Mouse (Mus musculus): Measurements from ENCODE around the gene Smarca2. TPM values are rescaled to one million over a fixed set of nuclear protein-coding genes. Genes with fewer than 3 reads are reported as not detected.

Gene Smarca2
- polyA plus RNA-seq, 1 experiment from 2014 or later: 7.5 TPM

- Histone ChIP-seq H3K27ac (no peak overlapping the region), H3K9me3 (replicated peaks) (no peaks in the 10 kb centered on the region), H3K4me3 (no peak overlapping the region), H3K4me1 (no peaks in the 10 kb centered on the region), H3K36me3 (no peaks in the 10 kb centered on the region; the same call in 1 of the 2 replicates), H3K9ac (no peak overlapping the region), H3K4me2 (no peak overlapping the region), H3K27me3 (replicated peaks) (no peaks in the 10 kb centered on the region)
- ATAC-seq: no peak
- 70% methylated on average over 6 of the region's 6 CpGs for WGBS (ENCODE audit: insufficient replicate concordance)
Measured at GRCm38 (mm10) chr19:26770592-26770991, 165.7 kb downstream of the Smarca2 start.

GRCm38 (mm10) chr19:26772051-26772583 is 167.3 kb downstream of the Smarca2 start:
- Histone ChIP-seq H3K4me2 (no peak overlapping the region), H3K27ac (no peak overlapping the region), H3K4me1 (no peaks in the 10 kb centered on the region), H3K9ac (no peak overlapping the region), H3K9me3 (replicated peaks) (no peaks in the 10 kb centered on the region), H3K4me3 (no peak overlapping the region), H3K36me3 (peaks cover 2% of the 10 kb centered on the region; the same call in 1 of the 2 replicates), H3K27me3 (replicated peaks) (no peaks in the 10 kb centered on the region)
- ATAC-seq: no peak
- 72% methylated on average over 11 of the region's 11 CpGs for WGBS (ENCODE audit: insufficient replicate concordance)

- WGBS (ENCODE audit: insufficient replicate concordance): 58% methylated on average over 27 of the region's 27 CpGs
- no peak overlapping the region for H3K27ac ChIP-seq
- ATAC-seq: no peak
Measured at GRCm38 (mm10) chr19:26776066-26777025, 171.5 kb downstream of the Smarca2 start.

GRCm38 (mm10) chr19:26778199-26778598 is 173.3 kb downstream of the Smarca2 start:
- no peak for ATAC-seq
- H3K9ac ChIP-seq: no peak overlapping the region
- no peaks in the 10 kb centered on the region for H3K27me3 ChIP-seq (replicated peaks)
- WGBS (ENCODE audit: insufficient replicate concordance): 75% methylated on average over 5 of the region's 5 CpGs
- no peaks in the 10 kb centered on the region for H3K9me3 ChIP-seq (replicated peaks)
- no peaks in the 10 kb centered on the region for H3K4me1 ChIP-seq
- H3K4me3 ChIP-seq: no peak overlapping the region
- H3K36me3 ChIP-seq: peaks cover 5% of the 10 kb centered on the region; the same call in 1 of the 2 replicates
- H3K4me2 ChIP-seq: no peak overlapping the region
- H3K27ac ChIP-seq: no peak overlapping the region

More at GRCm38 (mm10) chr19:26776066-26777025, 171.5 kb downstream of the Smarca2 start:
- Histone ChIP-seq H3K36me3 (peaks cover 5% of the 10 kb centered on the region; the same call in 1 of the 2 replicates), H3K27me3 (replicated peaks) (no peaks in the 10 kb centered on the region), H3K4me1 (no peaks in the 10 kb centered on the region), H3K4me3 (no peak overlapping the region), H3K4me2 (no peak overlapping the region), H3K9ac (no peak overlapping the region), H3K9me3 (replicated peaks) (no peaks in the 10 kb centered on the region)

GRCm38 (mm10) chr19:26781209-26781608 is 176.4 kb downstream of the Smarca2 start:
- H3K36me3 ChIP-seq: peaks cover 5% of the 10 kb centered on the region; the same call in 1 of the 2 replicates
- WGBS (ENCODE audit: insufficient replicate concordance): 77% methylated on average over 2 of the region's 2 CpGs
- no peak overlapping the region for H3K9ac ChIP-seq
- no peak overlapping the region for H3K27ac ChIP-seq
- no peak overlapping the region for H3K4me2 ChIP-seq
- no peaks in the 10 kb centered on the region for H3K27me3 ChIP-seq (replicated peaks)
- no peak for ATAC-seq
- no peaks in the 10 kb centered on the region for H3K4me1 ChIP-seq
- H3K9me3 ChIP-seq (replicated peaks): no peaks in the 10 kb centered on the region
- no peak overlapping the region for H3K4me3 ChIP-seq

- H3K9me3 ChIP-seq (replicated peaks): no peaks in the 10 kb centered on the region
- no peak for ATAC-seq
- H3K4me1 ChIP-seq: no peaks in the 10 kb centered on the region
- H3K4me2 ChIP-seq: no peak overlapping the region
- 66% methylated on average over 5 of the region's 5 CpGs for WGBS (ENCODE audit: insufficient replicate concordance)
- no peaks in the 10 kb centered on the region for H3K36me3 ChIP-seq
- no peak overlapping the region for H3K9ac ChIP-seq
- H3K27ac ChIP-seq: no peak overlapping the region
- H3K4me3 ChIP-seq: no peak overlapping the region
- H3K27me3 ChIP-seq (replicated peaks): no peaks in the 10 kb centered on the region
Measured at GRCm38 (mm10) chr19:26788446-26788845, 183.6 kb downstream of the Smarca2 start.

GRCm38 (mm10) chr19:26790386-26791346 is 185.8 kb downstream of the Smarca2 start:
- Histone ChIP-seq H3K4me1 (no peaks in the 10 kb centered on the region), H3K36me3 (no peaks in the 10 kb centered on the region), H3K4me3 (no peak overlapping the region), H3K9ac (no peak overlapping the region), H3K27ac (no peak overlapping the region), H3K27me3 (replicated peaks) (no peaks in the 10 kb centered on the region), H3K9me3 (replicated peaks) (no peaks in the 10 kb centered on the region), H3K4me2 (no peak overlapping the region)
- ATAC-seq: no peak
- WGBS (ENCODE audit: insufficient replicate concordance): 68% methylated on average over 5 of the region's 5 CpGs

GRCm38 (mm10) chr19:26794315-26794714 is 189.5 kb downstream of the Smarca2 start:
- Histone ChIP-seq H3K4me2 (no peak overlapping the region), H3K4me3 (no peak overlapping the region), H3K9me3 (replicated peaks) (no peaks in the 10 kb centered on the region), H3K36me3 (no peaks in the 10 kb centered on the region), H3K9ac (no peak overlapping the region), H3K4me1 (no peaks in the 10 kb centered on the region), H3K27ac (no peak overlapping the region), H3K27me3 (replicated peaks) (no peaks in the 10 kb centered on the region)
- ATAC-seq: no peak
- WGBS (ENCODE audit: insufficient replicate concordance): 65% methylated on average over 1 of the region's 3 CpGs

- H3K9me3 ChIP-seq (replicated peaks): no peaks in the 10 kb centered on the region
- H3K4me2 ChIP-seq: no peak overlapping the region
- no peak for ATAC-seq
- WGBS (ENCODE audit: insufficient replicate concordance): 64% methylated on average over 4 of the region's 4 CpGs
- no peak overlapping the region for H3K9ac ChIP-seq
- H3K4me3 ChIP-seq: no peak overlapping the region
- H3K36me3 ChIP-seq: no peaks in the 10 kb centered on the region
- H3K4me1 ChIP-seq: no peaks in the 10 kb centered on the region
- H3K27ac ChIP-seq: no peak overlapping the region
- no peaks in the 10 kb centered on the region for H3K27me3 ChIP-seq (replicated peaks)
Measured at GRCm38 (mm10) chr19:26796006-26796405, 191.2 kb downstream of the Smarca2 start.

- Histone ChIP-seq H3K27ac (no peak overlapping the region), H3K4me3 (no peak overlapping the region), H3K36me3 (no peaks in the 10 kb centered on the region), H3K4me2 (no peak overlapping the region), H3K4me1 (no peaks in the 10 kb centered on the region), H3K9me3 (replicated peaks) (no peaks in the 10 kb centered on the region), H3K9ac (no peak overlapping the region), H3K27me3 (replicated peaks) (no peaks in the 10 kb centered on the region)
- no peak for ATAC-seq
- WGBS (ENCODE audit: insufficient replicate concordance): 68% methylated on average over 4 of the region's 4 CpGs
Measured at GRCm38 (mm10) chr19:26804401-26804800, 199.6 kb downstream of the Smarca2 start.

GRCm38 (mm10) chr19:26814629-26815028 is 209.8 kb downstream of the Smarca2 start:
- Histone ChIP-seq H3K36me3 (no peaks in the 10 kb centered on the region), H3K4me2 (no peak overlapping the region), H3K9ac (no peak overlapping the region), H3K27ac (no peak overlapping the region), H3K4me1 (no peaks in the 10 kb centered on the region), H3K9me3 (replicated peaks) (no peaks in the 10 kb centered on the region; the same call in 1 of the 2 replicates), H3K4me3 (no peak overlapping the region), H3K27me3 (replicated peaks) (no peaks in the 10 kb centered on the region)
- 41% methylated on average over 4 of the region's 4 CpGs for WGBS (ENCODE audit: insufficient replicate concordance)
- ATAC-seq: no peak
